Mouse (Mus musculus) left cerebral cortex, adult 11 months (tissue): ENCODE measurements around the gene Syn3.

Source experiments
- DNase-seq: peaks from one replicate; pipeline ENCODE4 v3.0.0; 2022; ENCODE audit warnings: low spot score

Syn3 gene

DNA sequence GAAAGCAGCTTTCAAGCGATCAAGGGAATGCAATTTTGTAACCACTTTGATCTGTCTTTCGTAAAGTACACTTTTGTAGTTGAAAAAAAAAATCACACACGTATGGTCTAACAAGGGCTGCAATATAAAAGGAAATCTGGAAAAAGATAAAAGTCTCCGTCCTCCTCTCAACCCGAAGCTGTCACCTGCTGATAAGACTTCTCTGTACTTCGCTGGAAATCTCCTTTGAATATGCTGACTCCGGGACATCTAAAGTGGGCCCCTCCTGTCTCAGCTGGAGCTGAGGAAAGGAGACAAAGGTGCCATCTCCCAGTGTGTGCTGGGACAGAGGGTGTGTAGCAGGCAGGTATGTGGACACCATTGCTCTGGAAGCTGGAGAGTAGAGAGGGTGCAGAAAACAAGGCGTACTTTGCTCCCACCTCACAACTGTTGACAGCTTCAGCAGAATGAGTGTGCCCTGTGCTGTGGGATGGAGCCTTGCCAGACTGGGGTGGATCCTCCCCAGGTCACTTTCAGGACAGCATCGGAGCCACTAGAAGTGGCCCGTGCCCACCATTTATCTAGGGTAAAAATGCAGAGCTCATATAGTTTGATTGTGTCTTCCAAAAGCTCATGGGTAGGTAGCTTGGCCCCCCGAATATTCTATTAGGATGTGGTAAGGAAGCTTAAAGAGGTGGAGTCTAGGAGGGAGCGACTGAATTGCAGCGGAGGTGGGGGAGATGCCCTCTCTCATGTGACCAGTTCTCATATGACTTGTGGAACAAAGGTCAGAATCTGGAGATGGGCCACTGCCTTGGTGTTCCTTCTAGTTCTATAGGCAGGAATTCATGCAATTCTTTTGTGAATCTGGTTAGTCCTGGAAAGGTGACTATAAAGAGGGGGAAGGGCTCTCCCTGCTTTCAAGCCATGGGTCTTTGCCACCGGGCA lies 405.3 kb downstream of the Syn3 start:
- no peak for DNase-seq

DNA sequence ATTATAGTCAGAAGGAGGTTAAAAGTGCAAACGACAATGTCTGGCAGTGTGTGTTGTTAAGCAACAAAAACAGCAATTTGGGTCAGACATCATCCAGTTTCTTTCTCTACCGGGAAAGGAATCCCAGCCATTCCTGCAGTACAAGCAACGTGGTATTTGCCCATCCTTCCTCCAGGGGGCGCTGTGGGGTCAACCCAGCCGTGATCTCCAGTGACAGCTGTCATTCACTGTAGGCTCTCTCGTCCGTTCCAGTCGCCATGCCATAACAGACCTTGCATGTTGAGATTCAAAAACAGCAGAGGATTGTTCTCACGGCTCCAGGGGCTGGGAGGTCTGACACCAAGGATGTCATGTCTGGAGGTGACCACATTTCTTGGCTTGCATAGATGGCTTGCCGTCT lies 406.8 kb downstream of the Syn3 start:
- no peak for DNase-seq

DNA sequence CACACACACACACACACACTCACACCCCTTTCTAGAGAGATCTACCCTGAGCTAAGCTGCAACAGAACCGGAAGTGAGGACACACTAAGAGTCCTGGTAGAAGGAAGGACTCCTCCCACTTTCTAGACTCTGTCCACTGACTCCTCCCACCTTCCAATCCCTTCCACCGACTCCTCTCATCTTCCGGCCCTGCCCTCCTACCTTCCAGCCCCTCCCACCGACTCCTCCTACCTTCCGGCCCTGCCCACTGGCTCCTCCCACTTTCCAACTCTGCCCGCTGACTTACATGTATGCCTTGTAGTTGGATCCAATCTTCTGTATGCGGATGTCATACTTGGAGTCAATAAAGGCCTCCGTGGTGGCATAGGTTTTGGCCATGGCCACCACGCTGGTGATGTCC lies 418.8 kb downstream of the Syn3 start:
- no peak for DNase-seq

DNA sequence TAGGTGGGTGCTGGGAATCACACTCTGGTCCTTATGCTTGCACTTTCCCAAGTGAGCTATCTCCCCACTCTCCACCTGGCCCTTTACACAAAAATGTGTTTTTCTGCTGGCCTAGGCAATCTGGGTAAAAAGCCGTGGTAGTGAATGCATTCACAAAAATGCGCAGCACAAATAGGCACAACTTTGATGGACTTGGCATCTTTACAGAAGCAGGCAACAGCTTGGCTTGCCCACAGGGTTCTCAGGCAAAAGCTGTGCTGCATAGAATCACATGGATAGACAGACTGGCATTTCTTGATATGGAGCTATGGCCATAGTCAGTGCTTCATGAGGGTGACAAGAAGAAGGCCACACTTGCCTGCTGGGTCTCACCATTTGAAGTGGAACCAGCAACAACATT lies 419.9 kb downstream of the Syn3 start:
- DNase-seq, result no peak

DNA sequence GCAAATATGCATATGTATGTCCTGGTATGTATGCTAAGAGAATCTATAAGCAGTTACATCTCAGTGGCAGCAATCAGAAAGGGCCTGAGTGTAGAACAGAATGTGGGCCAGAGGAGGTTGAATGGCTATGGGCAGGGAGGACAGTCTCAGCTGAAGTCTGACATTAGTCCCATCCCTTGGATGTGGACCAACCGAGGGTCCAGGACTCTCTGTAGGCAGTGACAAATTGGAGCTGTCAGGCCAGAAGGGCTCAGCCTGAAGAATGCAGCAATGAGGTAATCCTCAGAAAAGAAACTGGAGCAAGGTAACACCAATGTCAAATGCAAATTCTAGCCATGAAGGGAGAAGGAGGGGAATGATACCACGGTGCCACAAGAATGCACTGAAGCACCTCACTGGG lies 421.4 kb downstream of the Syn3 start:
- no peak for DNase-seq

DNA sequence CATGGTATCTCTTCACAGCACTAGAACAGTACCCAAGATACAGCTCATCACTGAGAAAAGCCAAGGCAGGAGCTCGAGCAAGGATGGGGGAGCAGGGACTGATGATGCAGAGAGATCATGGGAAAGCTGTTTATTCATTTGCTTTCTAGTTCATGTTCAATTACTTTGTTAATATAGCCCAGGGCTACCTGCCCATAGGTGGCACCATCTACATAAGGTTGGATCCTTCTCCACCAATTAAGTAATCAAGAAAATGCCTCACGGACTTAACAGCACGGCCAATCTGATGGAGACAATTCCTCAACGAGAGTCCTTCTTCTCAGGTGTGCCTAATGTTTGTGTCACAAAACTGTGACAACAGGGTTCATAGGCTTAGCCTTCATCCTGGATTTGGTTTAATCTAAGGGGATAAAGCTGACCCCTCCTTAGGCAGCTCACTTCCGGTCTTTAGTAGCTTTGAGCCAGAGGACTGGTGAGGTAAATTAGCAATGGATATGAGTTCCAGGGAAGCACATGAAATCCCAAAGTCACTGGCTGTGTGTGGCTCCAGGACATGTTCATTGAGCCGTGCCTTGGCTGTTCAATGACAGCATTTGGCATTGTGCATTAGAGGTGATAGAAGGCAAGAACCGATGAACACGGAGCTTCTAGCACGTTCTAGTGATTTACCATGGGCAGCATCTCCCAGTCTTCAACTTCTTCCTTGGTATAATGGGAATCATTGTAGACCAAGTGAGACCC lies 423.6 kb downstream of the Syn3 start:
- no peak for DNase-seq

DNA sequence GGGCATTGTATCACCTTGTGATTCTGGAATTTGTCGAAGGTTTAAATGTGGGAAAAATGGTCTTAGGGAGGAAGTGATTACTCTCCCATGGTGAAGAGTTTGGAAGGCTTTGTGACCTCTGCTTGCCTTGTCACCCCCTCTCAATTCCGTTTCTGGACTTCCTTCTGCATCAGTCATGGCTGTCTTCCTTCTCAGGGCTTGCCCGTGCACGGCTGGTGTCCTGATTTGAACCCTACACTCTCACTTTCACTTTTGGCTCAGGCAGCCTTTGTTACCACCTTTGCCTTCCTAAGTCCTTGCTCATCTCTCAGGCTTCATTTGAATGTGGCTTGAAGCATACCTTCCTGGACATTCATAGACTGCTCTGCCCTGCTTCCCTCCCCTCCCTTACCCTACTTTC lies 424.6 kb downstream of the Syn3 start:
- no peak for DNase-seq

DNA sequence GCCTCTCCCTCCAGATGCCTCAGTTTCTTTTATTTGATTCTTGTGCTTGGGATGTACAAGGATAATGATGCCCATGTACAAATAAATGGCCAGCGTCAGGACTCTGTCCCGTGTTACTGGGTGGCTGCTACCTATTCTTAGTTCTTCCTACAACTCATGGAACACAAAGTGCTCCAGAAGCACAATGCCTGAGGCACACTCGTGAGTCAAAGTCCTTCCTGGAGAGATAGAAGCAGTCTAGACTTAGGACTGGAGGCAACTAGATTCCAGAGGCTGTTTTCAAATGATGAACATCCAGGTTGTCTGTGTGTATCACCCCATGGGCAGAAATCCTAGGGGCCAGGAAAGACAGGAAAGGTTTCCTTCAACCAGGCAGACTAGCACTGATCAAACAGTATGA lies 427.9 kb downstream of the Syn3 start:
- DNase-seq, result no peak

DNA sequence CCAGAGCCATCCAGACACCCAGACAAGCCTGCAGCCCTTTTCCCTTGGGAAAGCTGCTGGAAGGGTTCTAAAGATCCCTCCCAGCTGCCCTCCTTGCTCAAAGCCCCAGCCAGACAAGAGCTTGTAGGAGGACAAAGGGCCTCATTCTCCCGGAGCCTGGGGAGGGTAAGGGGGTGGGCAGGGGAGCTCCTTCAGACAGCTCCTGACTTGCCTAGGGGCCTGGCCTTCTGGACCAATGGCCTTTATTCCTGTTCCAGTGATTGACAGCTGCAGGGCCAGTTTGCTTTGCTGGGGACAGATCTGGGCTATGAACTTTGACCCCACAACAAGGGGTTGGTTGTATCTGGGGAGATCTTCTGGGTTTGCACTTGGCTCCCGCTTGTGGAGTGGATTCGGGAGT lies 429.4 kb downstream of the Syn3 start:
- DNase-seq, result no peak

DNA sequence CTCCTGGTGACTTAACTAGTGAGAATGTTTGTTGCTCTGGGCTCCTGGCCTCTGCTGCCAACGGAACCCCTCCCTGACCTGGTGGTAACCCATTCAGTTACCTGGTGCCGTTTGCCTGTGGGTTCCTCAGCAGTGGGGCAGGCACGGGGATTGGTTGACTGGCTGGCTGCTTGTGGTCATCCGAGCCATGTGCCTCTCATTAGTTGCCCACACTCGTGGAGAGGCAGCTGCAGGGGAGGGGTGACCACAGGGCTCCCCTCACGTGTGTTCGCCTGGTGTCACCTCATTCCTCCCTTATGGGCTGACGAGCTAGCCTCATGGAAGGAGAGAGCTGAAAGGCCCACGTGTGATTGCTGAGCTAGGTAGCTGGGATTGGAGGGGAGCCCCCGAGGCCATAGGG lies 430.8 kb downstream of the Syn3 start:
- no peak for DNase-seq

DNA sequence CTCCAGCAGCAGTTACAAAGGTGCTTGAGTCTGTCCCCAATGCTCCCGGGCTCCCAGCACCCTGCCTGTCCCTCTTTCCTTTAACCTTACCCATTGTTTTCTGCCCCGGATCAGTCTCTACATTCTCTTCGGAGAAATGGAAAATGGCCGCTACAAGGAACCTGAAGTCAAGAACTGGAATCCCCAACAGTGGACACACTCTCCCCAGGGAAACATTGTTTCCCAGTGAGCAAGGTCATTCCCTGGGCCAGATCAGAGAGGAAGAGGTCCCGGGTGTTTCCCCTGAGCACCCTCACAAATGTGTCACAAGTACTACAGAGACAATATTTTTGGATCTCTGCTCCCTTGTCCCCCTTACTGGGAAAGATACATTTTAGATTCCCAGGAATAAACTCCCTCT lies 432.0 kb downstream of the Syn3 start:
- DNase-seq, result no peak

DNA sequence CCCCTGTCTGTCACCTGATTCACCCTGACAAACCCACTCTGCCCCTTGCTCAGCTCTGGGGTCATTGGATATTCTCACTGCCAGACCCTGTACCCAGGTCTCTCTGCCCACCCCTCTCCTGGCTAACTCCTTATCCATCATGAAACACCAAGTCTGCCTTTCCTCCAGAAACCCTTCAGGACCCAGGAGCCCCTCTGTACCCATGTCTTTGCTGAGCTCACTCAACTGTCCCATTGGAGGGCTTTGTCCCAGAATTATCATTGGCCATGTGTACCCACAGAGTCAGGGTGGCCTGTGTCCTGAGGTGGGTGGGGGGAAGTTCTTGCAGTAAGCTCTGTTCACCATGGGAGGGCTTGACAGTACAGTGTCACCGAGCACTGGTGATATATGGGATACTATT lies 433.0 kb downstream of the Syn3 start:
- DNase-seq, result no peak

DNA sequence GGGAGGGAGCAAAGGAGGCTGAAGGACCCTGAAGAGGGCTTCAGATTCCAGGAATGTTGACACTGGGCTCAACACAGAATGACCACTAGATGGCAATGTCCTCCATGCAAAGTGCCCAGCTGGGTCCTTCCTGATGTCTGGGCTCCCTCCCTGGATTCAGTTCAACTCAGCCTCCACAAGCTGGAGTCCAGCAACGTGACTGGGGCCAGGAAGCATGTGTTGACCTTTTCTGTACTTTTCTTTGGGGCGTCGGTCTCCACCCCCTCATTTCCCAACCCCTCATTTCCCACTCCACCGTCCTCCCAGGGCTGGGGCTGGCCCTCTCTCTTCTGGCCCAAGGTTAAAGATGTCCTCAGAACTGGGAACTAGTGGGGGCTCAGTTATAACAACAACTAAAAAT lies 433.8 kb downstream of the Syn3 start:
- DNase-seq, result peak; percentile 65

DNA sequence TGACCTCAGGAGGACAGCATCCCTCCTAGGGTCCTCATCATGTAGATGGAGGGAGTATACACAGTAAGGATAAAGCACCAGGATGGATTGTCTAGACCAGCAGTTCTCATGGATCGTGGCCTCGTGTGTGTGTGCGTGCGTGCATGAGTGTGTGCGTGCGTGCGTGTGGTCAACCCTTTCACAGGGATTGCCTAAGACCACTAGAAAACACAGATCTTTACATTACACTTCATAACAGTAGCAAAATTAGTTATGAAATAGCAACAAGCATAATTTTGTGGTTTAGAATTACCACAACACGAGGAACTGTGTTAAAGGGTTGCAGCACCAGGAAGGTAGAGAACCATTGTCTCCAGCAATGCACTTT lies 435.7 kb downstream of the Syn3 start:
- DNase-seq, result no peak

DNA sequence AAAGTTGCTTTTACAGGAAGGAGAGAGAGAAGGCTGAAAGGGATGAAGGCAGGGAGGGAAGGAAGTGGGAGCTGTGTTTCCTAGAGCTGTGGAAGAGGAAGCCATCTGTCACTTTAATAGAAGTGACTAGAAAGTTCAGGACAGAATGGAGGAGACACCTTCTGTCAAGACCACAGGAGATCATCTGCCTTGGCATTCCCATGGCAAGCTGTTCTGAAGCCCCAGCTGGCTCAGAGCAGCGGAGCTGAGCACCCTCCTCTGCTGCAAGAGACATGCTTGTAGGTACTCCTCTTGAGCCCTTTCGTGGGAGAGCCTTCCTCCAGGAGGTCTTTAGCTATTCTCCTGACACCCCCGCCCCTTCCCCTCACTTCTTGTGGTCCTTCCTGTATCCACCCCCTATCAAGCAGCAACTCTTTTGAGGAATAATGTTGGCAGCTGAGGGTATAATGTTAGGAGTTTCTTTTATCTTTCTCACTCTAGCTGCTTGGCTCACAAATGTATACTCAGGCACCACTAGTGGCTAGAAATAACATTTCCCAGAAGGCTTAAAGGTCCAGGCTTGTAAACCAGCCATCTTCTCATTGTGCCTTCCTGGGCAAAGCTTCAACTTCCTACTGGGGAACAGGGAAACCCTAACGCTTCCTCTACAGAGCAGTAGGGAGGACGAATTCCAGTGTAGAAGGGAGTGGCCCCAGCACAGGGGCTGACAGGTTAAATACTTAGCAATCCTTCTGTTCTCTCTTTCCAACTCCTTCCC lies 436.3 kb downstream of the Syn3 start:
- no peak for DNase-seq

DNA sequence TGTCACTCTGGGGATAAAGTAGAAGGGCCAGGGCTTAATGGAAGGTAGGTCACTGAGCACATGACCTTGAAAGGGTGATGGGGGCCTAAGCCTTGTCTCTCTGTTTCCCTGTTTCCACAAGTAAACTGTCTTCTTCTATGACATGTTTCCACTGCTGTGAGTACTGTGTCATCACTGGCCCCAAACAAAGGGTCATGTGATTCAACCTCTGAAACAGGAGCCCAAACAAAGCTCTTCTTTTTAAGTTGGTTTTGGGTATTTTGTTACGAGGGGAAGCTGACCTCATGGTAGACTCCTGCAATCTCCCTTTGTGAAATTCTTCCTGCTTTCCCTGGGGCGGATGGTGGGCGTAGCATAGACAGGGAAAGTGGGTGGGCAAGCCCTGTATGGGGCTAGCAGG lies 438.4 kb downstream of the Syn3 start:
- DNase-seq, result no peak

DNA sequence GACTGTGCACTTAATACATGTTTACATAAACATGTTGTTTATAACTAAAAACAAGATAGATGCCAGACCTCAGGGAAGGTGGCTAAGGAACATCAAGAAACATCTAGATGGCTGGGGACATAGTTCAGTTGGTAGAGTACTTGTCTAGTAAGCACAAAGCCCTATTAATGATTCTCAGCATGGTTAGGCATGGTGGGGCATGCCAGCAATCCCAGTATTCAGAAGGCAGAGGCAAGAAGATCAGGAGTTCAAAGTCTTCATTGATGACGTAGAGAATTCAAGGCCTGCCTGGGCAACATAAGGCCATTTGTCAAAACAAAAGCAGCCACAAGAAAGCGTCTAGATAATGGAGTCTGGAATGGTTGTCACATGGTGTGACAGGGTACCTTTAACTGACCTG lies 441.0 kb downstream of the Syn3 start:
- no peak for DNase-seq

DNA sequence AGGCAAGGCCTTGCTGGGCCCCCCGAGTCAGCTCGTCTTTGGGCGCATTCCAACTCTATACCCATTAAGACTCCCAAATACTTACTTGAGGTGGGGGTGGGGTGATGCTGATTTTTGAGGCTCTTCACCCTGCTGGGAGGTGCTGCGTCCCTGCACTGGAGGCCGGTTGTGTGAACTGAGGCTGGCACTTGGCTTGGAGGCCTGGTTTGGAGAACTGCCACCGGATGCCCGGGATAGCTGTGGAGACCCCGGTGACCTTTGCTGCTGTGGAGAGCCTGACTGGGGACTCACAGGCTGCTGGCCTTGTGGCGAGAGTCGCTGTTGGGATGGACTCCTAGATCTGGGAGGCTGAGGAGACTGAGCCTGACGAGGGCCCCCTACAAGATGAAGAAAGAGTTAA lies 441.4 kb downstream of the Syn3 start:
- DNase-seq, result no peak

DNA sequence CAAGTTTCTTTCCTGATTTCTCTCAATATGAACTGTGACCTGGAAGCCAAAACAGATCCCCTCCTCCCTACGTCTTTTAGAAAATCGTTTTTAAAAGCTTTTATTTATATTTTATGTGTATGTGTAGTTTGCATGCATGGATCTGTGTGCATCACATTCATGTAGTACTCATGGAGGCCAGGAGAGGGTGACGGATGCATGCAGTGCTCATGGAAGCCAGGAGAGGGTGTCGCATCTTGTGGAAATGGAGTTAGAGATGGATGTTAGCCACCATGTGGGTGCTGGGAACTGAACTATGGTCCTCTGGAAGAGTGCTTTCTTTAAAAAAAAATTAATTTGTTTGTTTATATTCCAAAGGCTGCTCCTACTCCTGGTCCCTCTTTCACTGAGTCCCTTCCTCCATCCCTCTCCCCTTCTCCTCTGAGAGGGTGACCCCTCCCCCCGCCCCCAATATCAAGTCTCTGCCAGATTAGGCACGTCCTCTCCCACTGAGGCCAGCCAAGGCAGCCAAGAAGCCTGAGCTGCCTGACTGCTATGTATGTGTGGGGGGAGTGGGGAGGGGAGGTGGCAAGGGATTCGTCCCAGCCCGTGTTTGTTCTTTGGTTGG lies 442.3 kb downstream of the Syn3 start:
- no peak for DNase-seq

DNA sequence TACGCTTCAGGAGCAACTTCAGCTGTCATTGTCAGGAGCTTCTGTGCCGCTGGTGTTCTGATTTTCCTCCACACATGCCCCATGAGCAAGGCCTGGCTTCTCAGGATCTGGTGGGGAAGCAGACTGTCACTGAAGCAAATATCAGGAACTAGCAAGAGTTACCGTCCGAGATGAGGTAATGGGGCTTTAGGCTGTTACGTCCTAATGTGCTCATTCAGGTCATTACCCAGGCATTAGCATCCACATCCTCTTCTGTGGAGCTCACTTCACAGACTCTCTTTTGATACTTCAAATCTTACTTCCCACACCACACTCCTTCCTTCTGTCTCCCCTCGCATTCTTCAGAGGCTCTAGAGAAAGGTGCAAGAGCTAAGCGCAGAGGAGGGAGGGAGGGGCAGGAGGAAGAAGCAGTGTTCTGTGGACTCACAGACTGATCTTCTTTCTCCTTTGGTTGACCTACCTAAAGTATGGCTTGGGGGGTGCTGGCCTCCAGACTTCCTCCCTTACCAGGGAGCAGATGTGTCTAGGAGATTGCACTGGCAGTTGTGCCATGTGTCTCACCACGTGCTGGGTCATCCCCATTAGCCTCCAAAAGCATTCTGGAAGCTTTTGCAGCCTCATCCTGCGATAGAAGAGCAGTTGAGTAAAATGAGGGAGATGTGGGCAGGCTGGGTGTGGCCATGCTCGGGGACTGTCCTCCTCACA lies 445.7 kb downstream of the Syn3 start:
- no peak for DNase-seq

DNA sequence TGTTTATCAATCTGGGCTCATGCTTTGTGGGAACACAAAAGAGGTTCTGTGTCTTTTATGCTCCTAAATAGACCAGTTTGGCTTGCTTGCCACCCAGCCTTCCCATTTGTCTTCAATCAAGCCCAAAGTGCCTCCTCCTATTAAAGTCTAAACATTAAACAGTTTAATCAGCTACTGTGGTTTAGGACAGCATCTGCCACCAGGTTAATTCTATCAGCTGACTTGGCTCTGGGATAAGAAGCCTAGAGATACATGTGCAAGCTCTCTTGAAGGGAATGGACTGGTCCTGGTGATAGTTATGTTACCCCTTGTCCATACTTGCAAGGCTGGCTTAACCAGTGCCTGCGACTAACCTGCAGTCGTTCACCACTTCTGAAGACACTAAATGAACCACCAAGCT lies 448.2 kb downstream of the Syn3 start:
- DNase-seq, result no peak

DNA sequence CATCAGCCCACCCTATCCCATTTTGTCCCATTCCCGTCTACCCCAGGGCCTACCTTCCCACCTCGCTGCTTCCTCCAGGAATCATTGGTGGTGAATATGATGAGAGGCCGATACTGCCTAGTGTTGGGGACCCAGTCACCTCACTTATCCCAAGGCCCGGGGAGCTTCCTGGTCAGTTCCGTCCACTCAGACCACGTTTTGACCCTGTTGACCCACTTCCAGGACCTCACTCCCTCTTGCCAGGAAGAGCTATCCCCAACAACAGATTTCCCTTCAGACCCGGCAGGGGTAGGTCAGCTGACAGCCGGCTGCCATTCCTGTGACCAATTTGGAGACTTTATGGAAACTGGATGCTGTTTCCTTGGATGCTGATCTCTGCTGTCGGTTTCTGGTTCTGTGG lies 450.9 kb downstream of the Syn3 start:
- DNase-seq, result no peak
